Mouse (Mus musculus) MEL (cell line): ENCODE measurements at regions not wholly inside any gene's neighbourhood (a gene's known extent, or its start where the extent isn't known, plus 50 kb on each side); places are given as distances from the start of the nearest gene placed in this dataset.

Experiments used
- DNase-seq: peaks from one replicate; pipeline ENCODE4 v3.0.0; 2011; ENCODE audit warnings: low read depth, low spot score
- H3K27ac ChIP-seq: 2 replicates; pipeline ENCODE4 v1.5.1; 2012; ENCODE audit warnings: low read depth, mild to moderate bottlenecking, control low read depth, low read length, moderate library complexity; ENCODE audit not compliant: control insufficient read depth
- H3K27me3 ChIP-seq, 2 experiments: fragments of 150-350 bp in 1 of 2; sonication (generic) in 1 of 2; 2 replicates each; pipeline ENCODE4 v1.6.1; 2012; ENCODE audit warnings: low read length in 2 of 2, mild to moderate bottlenecking in 2 of 2, improper control_type of control experiment in 1 of 2, moderate library complexity in 1 of 2; ENCODE audit not compliant: insufficient read depth in 2 of 2, control insufficient read depth in 1 of 2
- H3K36me3 ChIP-seq, 2 experiments: 2 replicates each; pipeline ENCODE4 v1.6.1; 2012 to 2014; ENCODE audit warnings: low read length in 2 of 2, improper control_type of control experiment in 1 of 2, inconsistent platforms in 1 of 2, mild to moderate bottlenecking in 1 of 2; ENCODE audit not compliant: insufficient read depth in 2 of 2, control insufficient read depth in 1 of 2
- H3K4me1 ChIP-seq, 2 experiments: fragments of 150-350 bp in 1 of 2; sonication (generic) in 1 of 2; 2 replicates each; pipeline ENCODE4 v1.6.1; 2012; ENCODE audit warnings: low read length in 2 of 2, improper control_type of control experiment in 1 of 2, mild to moderate bottlenecking in 1 of 2; ENCODE audit not compliant: insufficient read depth in 2 of 2, control insufficient read depth in 1 of 2
- H3K4me3 ChIP-seq, 2 experiments: fragments of 150-350 bp in 1 of 2; sonication (generic) in 1 of 2; 2 replicates each; pipeline ENCODE4 v1.5.1; 2012; ENCODE audit warnings: low read depth in 2 of 2, low read length in 2 of 2, mild to moderate bottlenecking in 2 of 2, moderate library complexity in 2 of 2, control low read depth in 1 of 2, improper control_type of control experiment in 1 of 2; ENCODE audit not compliant: control insufficient read depth in 1 of 2, insufficient read depth in 1 of 2
- H3K79me2 ChIP-seq: 2 replicates; pipeline ENCODE4 v1.6.1; 2012; ENCODE audit warnings: mild to moderate bottlenecking, low read length, moderate library complexity; ENCODE audit not compliant: control insufficient read depth, poor library complexity, insufficient read depth
- H3K9ac ChIP-seq: 2 replicates; pipeline ENCODE4 v1.6.1; 2012; ENCODE audit warnings: low read depth, mild to moderate bottlenecking, control low read depth, low read length, moderate library complexity; ENCODE audit not compliant: control insufficient read depth, poor library complexity, severe bottlenecking
- H3K9me3 ChIP-seq: fragments of 150-350 bp; sonication (generic); replicated peaks from 2 replicates; pipeline ENCODE4 v1.6.1; 2012; ENCODE audit warnings: mild to moderate bottlenecking, low read length, improper control_type of control experiment, moderate library complexity; ENCODE audit not compliant: insufficient read depth
- BHLHE40 ChIP-seq: IDR thresholded peaks from 2 replicates; pipeline ENCODE4 v1.6.1; 2012; ENCODE audit warnings: low read depth, mild to moderate bottlenecking, inconsistent platforms, low read length, improper control_type of control experiment, borderline replicate concordance
- CHD1 ChIP-seq: IDR thresholded peaks from 2 replicates; pipeline ENCODE4 v1.6.1; 2012; ENCODE audit warnings: low read depth, mild to moderate bottlenecking, inconsistent platforms, low read length, improper control_type of control experiment
- CHD2 ChIP-seq: IDR thresholded peaks from 2 replicates; pipeline ENCODE4 v1.6.1; 2011; ENCODE audit warnings: low read length, improper control_type of control experiment
- E2F4 ChIP-seq: IDR thresholded peaks from 2 replicates; pipeline ENCODE4 v1.6.1; 2011; ENCODE audit warnings: low read depth, low read length, improper control_type of control experiment, borderline replicate concordance
- ELF1 ChIP-seq: IDR thresholded peaks from 2 replicates; pipeline ENCODE4 v1.6.1; 2014; ENCODE audit warnings: low read depth, mild to moderate bottlenecking, inconsistent platforms, low read length, improper control_type of control experiment, moderate library complexity
- GABPA ChIP-seq: IDR thresholded peaks from 2 replicates; pipeline ENCODE4 v1.6.1; 2012; ENCODE audit warnings: low read depth, mild to moderate bottlenecking, inconsistent platforms, low read length, improper control_type of control experiment, moderate library complexity
- HCFC1 ChIP-seq: IDR thresholded peaks from 2 replicates; pipeline ENCODE4 v1.6.1; 2012; ENCODE audit warnings: low read depth, mild to moderate bottlenecking, inconsistent platforms, low read length, improper control_type of control experiment, moderate library complexity
- MAX ChIP-seq: IDR thresholded peaks from 2 replicates; pipeline ENCODE4 v1.6.1; 2011; ENCODE audit warnings: low read length, improper control_type of control experiment
- MXI1 ChIP-seq: IDR thresholded peaks from 2 replicates; pipeline ENCODE4 v1.6.1; 2011; ENCODE audit warnings: mild to moderate bottlenecking, low read depth, low read length, improper control_type of control experiment
- MYB ChIP-seq: IDR thresholded peaks from 2 replicates; pipeline ENCODE4 v1.6.1; 2011; ENCODE audit warnings: mild to moderate bottlenecking, low read depth, low read length, improper control_type of control experiment
- MYC ChIP-seq: IDR thresholded peaks from 2 replicates; pipeline ENCODE4 v1.6.1; 2011; ENCODE audit warnings: low read depth, mild to moderate bottlenecking, low read length, improper control_type of control experiment, moderate library complexity
- NELFE ChIP-seq: IDR thresholded peaks from 2 replicates; pipeline ENCODE4 v1.6.1; 2011; ENCODE audit warnings: low read depth, low read length, improper control_type of control experiment
- NRF1 ChIP-seq: IDR thresholded peaks from 2 replicates; pipeline ENCODE4 v1.6.1; 2014; ENCODE audit warnings: low read depth, mild to moderate bottlenecking, inconsistent platforms, low read length, improper control_type of control experiment, moderate library complexity; ENCODE audit not compliant: poor library complexity, insufficient read depth, severe bottlenecking
- POLR2A ChIP-seq, 2 experiments: IDR thresholded peaks; 2 replicates each; pipeline ENCODE4 v1.6.1; 2011 to 2012; ENCODE audit warnings: low read length in 2 of 2, mild to moderate bottlenecking in 2 of 2, control low read depth in 1 of 2, improper control_type of control experiment in 1 of 2, low read depth in 1 of 2, moderate library complexity in 1 of 2; ENCODE audit not compliant: control insufficient read depth in 1 of 2, insufficient read depth in 1 of 2, poor library complexity in 1 of 2
- POLR2AphosphoS2 ChIP-seq: IDR thresholded peaks from 2 replicates; pipeline ENCODE4 v1.6.1; 2011; ENCODE audit warnings: low read length, improper control_type of control experiment
- POLR2AphosphoS5 ChIP-seq: IDR thresholded peaks from 2 replicates; pipeline ENCODE4 v1.6.1; 2012; ENCODE audit warnings: low read depth, borderline replicate concordance, mild to moderate bottlenecking, inconsistent platforms, low read length, moderate library complexity, mixed read lengths
- RAD21 ChIP-seq: IDR thresholded peaks from 2 replicates; pipeline ENCODE4 v1.6.1; 2011; ENCODE audit warnings: mild to moderate bottlenecking, low read depth, low read length, improper control_type of control experiment
- SIN3A ChIP-seq: IDR thresholded peaks from 2 replicates; pipeline ENCODE4 v1.6.1; 2012; ENCODE audit warnings: low read length, improper control_type of control experiment, inconsistent platforms
- SMC3 ChIP-seq: IDR thresholded peaks from 2 replicates; pipeline ENCODE4 v1.6.1; 2011; ENCODE audit warnings: low read depth, low read length, improper control_type of control experiment
- TAL1 ChIP-seq: IDR thresholded peaks from 2 replicates; pipeline ENCODE4 v1.6.1; 2012; ENCODE audit warnings: mild to moderate bottlenecking, inconsistent platforms, low read length, moderate library complexity, mixed read lengths
- UBTF ChIP-seq: IDR thresholded peaks from 2 replicates; pipeline ENCODE4 v1.6.1; 2012; ENCODE audit warnings: low read depth, mild to moderate bottlenecking, inconsistent platforms, low read length, improper control_type of control experiment, moderate library complexity, borderline replicate concordance; ENCODE audit not compliant: insufficient read depth
- USF1 ChIP-seq: IDR thresholded peaks from 2 replicates; pipeline ENCODE4 v1.6.1; 2014; ENCODE audit warnings: low read depth, mild to moderate bottlenecking, inconsistent platforms, low read length, improper control_type of control experiment, moderate library complexity
- USF2 ChIP-seq, 2 experiments: IDR thresholded peaks; 2 replicates each; pipeline ENCODE4 v1.6.1; 2011 to 2012; ENCODE audit warnings: improper control_type of control experiment in 2 of 2, low read length in 2 of 2, borderline replicate concordance in 1 of 2, inconsistent platforms in 1 of 2, low read depth in 1 of 2, mild to moderate bottlenecking in 1 of 2; ENCODE audit not compliant: insufficient read depth in 1 of 2
- ZC3H11A ChIP-seq: IDR thresholded peaks from 2 replicates; pipeline ENCODE4 v1.6.1; 2012; ENCODE audit warnings: low read depth, mild to moderate bottlenecking, inconsistent platforms, low read length, improper control_type of control experiment
- ZKSCAN1 ChIP-seq: IDR thresholded peaks from 2 replicates; pipeline ENCODE4 v1.6.1; 2012; ENCODE audit warnings: low read depth, mild to moderate bottlenecking, inconsistent platforms, low read length, improper control_type of control experiment, moderate library complexity
- ZNF384 ChIP-seq: IDR thresholded peaks from 2 replicates; pipeline ENCODE4 v1.6.1; 2012; ENCODE audit warnings: low read depth, mild to moderate bottlenecking, inconsistent platforms, low read length, improper control_type of control experiment

- H3K27me3 ChIP-seq, result no peaks in the 10 kb centered on the region
Observed at GRCm38 (mm10) chr4:125906296-125906695, 118.1 kb upstream of the Csf3r start.

GRCm38 (mm10) chr4:125908901-125909300 is 115.4 kb upstream of the Csf3r start:
- Histone ChIP-seq H3K36me3 (no peaks in the 10 kb centered on the region), H3K4me3 (no peak overlapping the region), H3K27me3 (no peaks in the 10 kb centered on the region), H3K79me2 (no peaks in the 10 kb centered on the region), H3K9ac (no peak overlapping the region), H3K27ac (no peak overlapping the region), H3K4me1 (no peaks in the 10 kb centered on the region), H3K9me3 (no peaks in the 10 kb centered on the region)
- TF ChIP-seq USF2 (IDR thresholded peaks at IDR 0.05; ENCODE audit: borderline replicate concordance in 1 of 2, insufficient read depth in 1 of 2, low read depth in 1 of 2, low read length in 2 of 2) (no peak), CHD2 (no peak), TAL1 (no peak), NRF1 (no peak), BHLHE40 (no peak), SIN3A (no peak), ZKSCAN1 (no peak), POLR2AphosphoS2 (no peak), POLR2A (IDR thresholded peaks at IDR 0.05; ENCODE audit: control insufficient read depth in 1 of 2, insufficient read depth in 1 of 2, low read depth in 1 of 2, low read length in 2 of 2, poor library complexity in 1 of 2) (no peak), NELFE (no peak), MYC (no peak), ZC3H11A (no peak), ZNF384 (no peak), CHD1 (no peak), SMC3 (no peak), MYB (no peak), RAD21 (no peak), UBTF (no peak), HCFC1 (no peak)
- DNase-seq, result no peak

More at GRCm38 (mm10) chr4:125906296-125906695, 118.1 kb upstream of the Csf3r start:
- Histone ChIP-seq H3K9ac (no peak overlapping the region), H3K79me2 (no peaks in the 10 kb centered on the region), H3K4me3 (no peak overlapping the region), H3K9me3 (no peaks in the 10 kb centered on the region), H3K27ac (no peak overlapping the region), H3K4me1 (no peaks in the 10 kb centered on the region), H3K36me3 (no peaks in the 10 kb centered on the region)
- TF ChIP-seq HCFC1 (no peak), CHD2 (no peak), UBTF (no peak), MAX (no peak), GABPA (no peak), E2F4 (no peak), MXI1 (no peak), POLR2AphosphoS5 (no peak), USF1 (no peak), POLR2AphosphoS2 (no peak), ELF1 (no peak), MYC (no peak), SMC3 (no peak)
- no peak for DNase-seq
